Mouse (Mus musculus) megakaryocyte, embryonic 14.5 days (primary cell): Measurements from ENCODE around the gene Kcnip4.

Experiments used
- FLI1 ChIP-seq: IDR thresholded peaks from 2 replicates; pipeline ENCODE4 v1.6.1; 2012; ENCODE audit warnings: low read length, inconsistent platforms, mixed read lengths
- GATA1 ChIP-seq: IDR thresholded peaks from 3 replicates; pipeline ENCODE4 v1.6.1; 2012; ENCODE audit warnings: mixed read lengths, low read length, inconsistent platforms, borderline replicate concordance

DNA sequence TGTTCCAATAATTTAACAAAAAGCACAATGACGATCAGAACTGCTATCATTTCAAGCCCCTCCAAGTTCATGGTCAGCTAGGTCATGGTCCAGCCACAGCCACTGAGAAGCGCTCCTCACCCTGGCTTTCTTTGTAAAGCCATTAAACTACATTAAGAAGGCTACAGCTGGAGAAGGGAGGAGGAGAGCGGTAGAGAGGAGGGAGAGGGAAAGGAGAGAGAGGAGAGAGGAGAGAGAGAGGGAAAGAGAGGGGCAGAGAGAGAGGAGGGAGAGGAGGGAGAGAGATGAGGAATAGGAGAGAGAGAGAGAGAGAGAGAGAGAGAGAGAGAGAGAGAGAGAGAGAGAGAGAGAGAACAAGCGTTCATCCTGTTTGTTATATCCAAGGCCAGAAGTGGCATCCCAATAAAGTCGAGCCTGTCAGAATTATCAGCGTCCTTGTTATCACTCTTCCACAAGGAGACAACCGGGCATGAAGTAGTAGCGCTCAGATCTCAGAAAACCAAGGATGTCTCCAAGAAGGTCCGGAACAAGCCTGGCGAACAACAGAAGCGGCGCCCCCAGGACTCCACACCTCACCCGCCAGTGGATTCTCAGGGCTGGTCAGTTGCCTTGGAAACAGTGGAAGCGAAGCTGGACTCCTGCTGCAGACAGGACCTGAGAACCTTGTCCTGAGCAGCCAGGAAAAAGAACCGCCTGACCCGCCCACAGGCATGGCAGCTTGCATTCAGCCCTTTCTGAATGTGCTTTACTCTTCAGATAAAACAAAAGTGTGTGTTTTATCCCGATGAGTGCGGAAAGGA is 635.1 kb downstream of the Kcnip4 start:
- TF ChIP-seq GATA1 (no peak), FLI1 (no peak)
